8 mouse cellular contexts compared by ENCODE assay signal in the genomic region with DNA sequence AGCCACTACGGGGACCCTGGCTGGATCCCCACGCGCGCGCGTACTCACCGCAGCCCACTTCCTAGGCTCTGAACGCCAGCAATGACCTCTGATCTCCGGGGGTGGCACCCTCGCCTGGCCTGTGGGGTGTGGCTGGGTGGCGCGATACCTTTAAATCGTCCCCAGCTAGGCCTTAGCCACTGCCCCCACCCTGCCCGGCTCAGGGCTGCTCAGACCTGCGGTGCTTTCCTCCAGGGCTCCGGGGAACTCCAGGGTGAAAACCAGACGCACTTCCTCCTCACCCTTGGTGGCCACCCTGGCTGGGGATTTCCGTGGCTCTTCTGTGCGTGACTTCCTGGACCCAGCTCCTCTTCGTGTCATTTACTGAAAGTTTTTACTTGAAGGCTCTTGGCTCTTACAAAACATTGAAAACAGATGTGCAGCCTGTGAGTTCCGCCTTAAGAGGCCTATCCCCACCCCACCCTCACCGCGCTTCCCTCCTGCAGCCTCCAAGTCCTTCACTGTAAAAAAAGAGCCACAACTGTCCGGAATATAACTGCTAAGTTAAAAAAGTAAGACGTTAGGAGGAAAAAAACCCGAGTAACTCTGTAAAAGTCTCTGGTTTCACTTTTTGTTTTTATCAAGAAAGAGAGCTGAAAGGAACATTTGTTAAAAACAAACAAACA. TPM values are rescaled to one million over a fixed set of nuclear protein-coding genes. Genes with fewer than 3 reads are reported as not detected.
DNase-seq lines count a peak whose midpoint lies in the region; ATAC-seq lines count a peak whose summit lies in the region.

A gene (minus strand): TSS at position 412 of the 665 bp plus-strand sequence.

- WGBS in heart, embryonic 13.5 days, result 4% methylated on average over 26 of the region's 26 CpGs
- WGBS in kidney, embryonic 16.5 days, result 5% methylated on average over 26 of the region's 26 CpGs
- 10% methylated on average over 26 of the region's 26 CpGs for whole genome bisulfite sequencing in neural tube, embryonic 13.5 days

- H3K4me3 ChIP-seq in heart, embryonic 13.5 days, result peak within 1 kb of the TSS; percentile 74
- H3K4me3 ChIP-seq in kidney, embryonic 16.5 days (ENCODE audit: low read length), result peak within 1 kb of the TSS; percentile 60
- peak within 1 kb of the TSS; percentile 47 for H3K4me3 ChIP-seq in neural tube, embryonic 13.5 days

- no peaks in the 10 kb centered on the region for H3K4me1 ChIP-seq in heart, embryonic 13.5 days
- peaks cover 7% of the 10 kb centered on the region for H3K4me1 ChIP-seq in kidney, embryonic 16.5 days (ENCODE audit: insufficient read depth, low read length)
- peaks cover 8% of the 10 kb centered on the region for H3K4me1 ChIP-seq in neural tube, embryonic 13.5 days (replicated peaks)

- H3K36me3 ChIP-seq in heart, embryonic 13.5 days, result 0 out of 2 replicates have a peak, but pooled peaks cover under 1% of the 10 kb centered on the region
- H3K36me3 ChIP-seq in kidney, embryonic 16.5 days (ENCODE audit: insufficient read depth, low read length), result no peaks in the 10 kb centered on the region; the same call in 1 of the 2 replicates
- no peaks in the 10 kb centered on the region for H3K36me3 ChIP-seq in neural tube, embryonic 13.5 days

- H3K27ac ChIP-seq in heart, embryonic 13.5 days (replicated peaks), result peak within 1 kb of the TSS; percentile 57
- peak within 1 kb of the TSS; percentile 86 for H3K27ac ChIP-seq in kidney, embryonic 16.5 days (ENCODE audit: low read length)
- H3K27ac ChIP-seq in neural tube, embryonic 13.5 days (replicated peaks), result no peak within 1 kb of the TSS

- H3K4me2 ChIP-seq in heart, embryonic 13.5 days, result peak within 1 kb of the TSS; percentile 90
- H3K4me2 ChIP-seq in kidney, embryonic 16.5 days (replicated peaks; ENCODE audit: low read depth, low read length), result peak within 1 kb of the TSS; percentile 84
- peak within 1 kb of the TSS; percentile 88 for H3K4me2 ChIP-seq in neural tube, embryonic 13.5 days

- H3K9me3 ChIP-seq in heart, embryonic 13.5 days, result no peaks in the 10 kb centered on the region
- H3K9me3 ChIP-seq in kidney, embryonic 16.5 days (ENCODE audit: low read length), result no peaks in the 10 kb centered on the region
- no peaks in the 10 kb centered on the region for H3K9me3 ChIP-seq in neural tube, embryonic 13.5 days

- DNase-seq in A20 (ENCODE audit: low read depth, low spot score), result peak; percentile 98
- peak; percentile 91 for DNase-seq in adrenal gland, adult 2 months
- DNase-seq in lung, adult 18-20 months, result peak; percentile 88 to 89
- peak; percentile 81 for DNase-seq in thymus, postnatal 0 days (ENCODE audit: low spot score)

- H3K27me3 ChIP-seq in heart, embryonic 13.5 days (replicated peaks), result no peaks in the 10 kb centered on the region
- H3K27me3 ChIP-seq in kidney, embryonic 16.5 days (ENCODE audit: insufficient read depth, low read length), result no peaks in the 10 kb centered on the region
- H3K27me3 ChIP-seq in neural tube, embryonic 13.5 days, result no peaks in the 10 kb centered on the region

- peak within 1 kb of the TSS; percentile 89 for H3K9ac ChIP-seq in heart, embryonic 13.5 days
- peak within 1 kb of the TSS; percentile 87 for H3K9ac ChIP-seq in kidney, embryonic 16.5 days (replicated peaks; ENCODE audit: low read length)
- peak within 1 kb of the TSS; percentile 73 for H3K9ac ChIP-seq in neural tube, embryonic 13.5 days

- ATAC-seq in erythroblast, adult 5-6 weeks (replicated peaks; ENCODE audit: low FRiP score, poor library complexity, severe bottlenecking), result peak; percentile 92
- peak; percentile 77; the same call in 1 of the 2 replicates for ATAC-seq in heart, embryonic 13.5 days (ENCODE audit: extremely low read depth, insufficient number of reproducible peaks, low FRiP score, low TSS enrichment)
- ATAC-seq in kidney, embryonic 16.5 days (ENCODE audit: low FRiP score, low TSS enrichment), result peak; percentile 93
- peak; percentile 81 for ATAC-seq in neural tube, embryonic 13.5 days (ENCODE audit: low read depth)

RNA-seq across cellular contexts. Expression of the gene that starts here (rescaled TPM):
- 10 to 100 TPM; 17.3 to 26.1 TPM for total RNA-seq in adrenal gland, adult 2 months (2021)
- polyA plus RNA-seq in adrenal gland, adult 2 months (2012; rRNA removed), result 3.1 and 3.7 TPM in 2 replicates
- 16.9 and 25.9 TPM in 2 replicates for total RNA-seq in erythroblast, adult 5-6 weeks (2015; ENCODE audit: low replicate concordance)
- total RNA-seq in erythroblast, adult 5-6 weeks (2017; ENCODE audit: low replicate concordance), result 9.3 and 10.6 TPM in 2 replicates
- 3.8 and 5.3 TPM in 2 replicates for polyA plus RNA-seq in heart, embryonic 13.5 days (2015; fragmentation: Nextera tagmentation; extraction: Ambion mirVana)
- polyA plus RNA-seq in kidney, embryonic 16.5 days (2015; fragmentation: Nextera tagmentation; extraction: Ambion mirVana), result 7.3 and 7.4 TPM in 2 replicates
- polyA plus RNA-seq in neural tube, embryonic 13.5 days (2015; fragmentation: Nextera tagmentation; extraction: Ambion mirVana), result 2.3 and 3.1 TPM in 2 replicates
- polyA plus RNA-seq in thymus, postnatal 0 days (2015; fragmentation: Nextera tagmentation; extraction: Ambion mirVana), result 32.9 and 34.4 TPM in 2 replicates
